Mouse (Mus musculus): ENCODE measurements around the gene Itgam. TPM values are rescaled to one million over a fixed set of nuclear protein-coding genes. Genes with fewer than 3 reads are reported as not detected.
A peak's percentile ranks its signal among the peaks of the same experiment; 100 is the strongest.
"Not testable (repeated sequence)": the region's sequence is repeated elsewhere in the genome, so short reads cannot be mapped to it uniquely, and the experiment has no call there.

Itgam gene
- polyA plus RNA-seq (2012; rRNA removed): 10.1 and 14.0 TPM in 2 replicates

DNA sequence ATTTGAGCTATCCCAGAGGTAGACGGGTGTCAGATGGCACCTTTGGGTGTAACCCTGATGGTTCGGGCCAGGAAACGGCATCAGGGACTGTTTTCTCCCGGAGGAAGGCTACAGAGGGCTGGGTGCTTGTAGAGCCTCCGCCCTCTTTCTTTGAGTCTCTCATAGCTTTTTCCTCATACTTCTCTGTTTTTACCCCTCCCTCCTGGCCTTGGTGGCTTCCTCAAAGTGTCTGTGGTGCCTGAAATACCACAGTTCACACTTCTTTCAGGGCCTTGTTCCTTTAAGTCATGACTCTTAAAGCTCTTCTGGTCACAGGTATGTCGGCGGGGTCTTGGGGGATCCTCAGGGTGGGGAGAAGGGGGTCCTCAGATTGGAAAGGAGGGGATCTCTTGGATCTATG is at the start of gene Itgam, which contains the start of gene Gm49368:
Gene Itgam (plus strand): TSS at position 185 of the 400 bp plus-strand sequence.
Gene Gm49368 (plus strand): TSS at position 228 of the 400 bp plus-strand sequence.
- WGBS: 45% methylated on average over 7 of the region's 7 CpGs
- DNase-seq (ENCODE audit: low read depth, low spot score): no peak

DNA sequence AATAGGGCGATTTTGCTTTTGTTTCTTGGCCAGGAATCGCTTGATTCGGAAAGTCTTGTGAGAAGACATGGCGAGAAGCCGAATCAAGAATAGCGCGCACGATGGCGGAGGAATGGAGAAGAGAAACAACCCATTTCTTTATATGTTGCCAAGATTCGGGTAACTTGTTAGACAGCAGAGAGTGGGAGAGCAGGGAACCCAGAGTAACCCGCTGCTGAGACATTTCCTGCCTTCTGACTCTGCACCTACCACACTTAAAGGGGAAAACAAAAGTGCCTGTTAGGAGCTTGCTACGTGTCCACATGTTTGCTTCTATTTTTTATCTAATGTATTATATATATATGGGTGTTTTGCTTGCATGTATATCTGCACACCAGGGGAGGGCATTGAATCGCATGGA is 49.3 kb upstream of the Itgam start:
- DNase-seq (ENCODE audit: low read depth, low spot score): no peak
- 87% methylated on average over 13 of the region's 13 CpGs for WGBS

DNA sequence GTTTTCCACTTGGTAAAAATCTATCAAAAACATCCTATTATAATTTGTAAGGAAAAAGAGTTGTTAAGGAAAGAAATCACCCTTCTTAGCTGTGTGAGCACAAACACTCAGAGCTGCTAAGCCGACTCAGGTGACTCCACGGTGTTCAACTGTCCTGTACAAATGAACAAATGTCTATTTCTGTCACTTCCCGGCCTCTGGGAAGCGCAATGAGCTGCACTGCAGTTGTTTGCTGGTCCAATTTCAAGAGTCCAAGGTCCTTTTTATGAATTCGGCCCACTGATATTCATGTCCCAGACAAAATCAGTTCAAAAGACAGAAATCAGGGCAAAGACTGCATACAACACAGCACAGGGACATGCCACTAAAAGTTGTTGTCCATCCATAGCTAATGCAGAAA is 46.3 kb upstream of the Itgam start:
- not testable (repeated sequence) for DNase-seq (ENCODE audit: low read depth, low spot score)
- WGBS: 23% methylated on average over 5 of the region's 5 CpGs

- DNase-seq (ENCODE audit: low read depth, low spot score): no peak
- 34% methylated on average over 6 of the region's 6 CpGs for WGBS
Observed at GRCm38 (mm10) chr7:128016650-128017049, 45.8 kb upstream of the Itgam start.

- DNase-seq (ENCODE audit: low read depth, low spot score): no peak
- whole genome bisulfite sequencing: 93% methylated on average over 3 of the region's 3 CpGs
Observed at GRCm38 (mm10) chr7:128018275-128018674, 44.2 kb upstream of the Itgam start.

DNA sequence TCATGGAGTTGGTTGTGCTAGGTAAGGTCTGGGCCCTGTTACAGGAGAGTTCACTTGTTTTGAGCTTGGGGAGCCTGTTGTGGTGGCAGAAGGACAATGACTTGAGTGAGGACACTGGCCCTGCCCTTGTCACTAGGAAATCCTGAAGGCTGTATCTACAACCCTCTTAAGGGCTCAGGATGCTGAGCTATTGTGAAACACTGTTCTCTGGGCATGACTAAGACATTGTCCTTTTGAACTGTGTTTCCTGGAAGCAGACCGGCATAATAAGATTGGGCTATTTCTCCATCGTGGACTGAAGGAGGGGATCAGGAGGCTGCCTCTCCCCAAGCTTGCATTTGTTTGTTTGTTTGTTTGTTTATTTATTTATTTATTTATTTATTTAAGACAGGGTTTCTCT is 43.3 kb upstream of the Itgam start:
- DNase-seq (ENCODE audit: low read depth, low spot score): no peak
- 27% methylated on average over 2 of the region's 2 CpGs for WGBS

DNA sequence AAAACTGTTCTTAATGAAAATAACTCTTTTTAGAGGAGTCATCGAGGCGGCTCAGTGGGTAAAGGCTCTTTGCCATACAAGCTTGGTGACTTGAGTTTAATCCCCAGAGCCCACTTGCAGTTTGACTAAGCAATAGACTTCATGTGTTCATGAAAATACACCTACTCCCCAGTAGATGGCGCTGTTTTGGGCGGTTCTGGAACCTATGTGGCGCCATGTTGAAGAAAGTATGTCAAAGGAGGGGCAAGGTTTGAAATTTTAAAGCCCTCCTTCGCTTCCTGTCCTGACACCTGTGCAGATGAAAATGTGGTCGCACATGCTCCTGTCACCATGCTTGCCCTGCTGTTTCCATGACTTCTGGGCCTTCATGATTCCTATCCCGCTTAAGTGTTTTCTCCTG is 39.5 kb upstream of the Itgam start:
- DNase-seq (ENCODE audit: low read depth, low spot score): no peak
- whole genome bisulfite sequencing: 71% methylated on average over 8 of the region's 8 CpGs

GRCm38 (mm10) chr7:128023565-128023964 is 38.9 kb upstream of the Itgam start:
- WGBS: 92% methylated on average over 4 of the region's 4 CpGs
- DNase-seq (ENCODE audit: low read depth, low spot score): no peak

GRCm38 (mm10) chr7:128024364-128024763 is 38.1 kb upstream of the Itgam start:
- DNase-seq (ENCODE audit: low read depth, low spot score): no peak
- WGBS: 87% methylated on average over 9 of the region's 9 CpGs

DNA sequence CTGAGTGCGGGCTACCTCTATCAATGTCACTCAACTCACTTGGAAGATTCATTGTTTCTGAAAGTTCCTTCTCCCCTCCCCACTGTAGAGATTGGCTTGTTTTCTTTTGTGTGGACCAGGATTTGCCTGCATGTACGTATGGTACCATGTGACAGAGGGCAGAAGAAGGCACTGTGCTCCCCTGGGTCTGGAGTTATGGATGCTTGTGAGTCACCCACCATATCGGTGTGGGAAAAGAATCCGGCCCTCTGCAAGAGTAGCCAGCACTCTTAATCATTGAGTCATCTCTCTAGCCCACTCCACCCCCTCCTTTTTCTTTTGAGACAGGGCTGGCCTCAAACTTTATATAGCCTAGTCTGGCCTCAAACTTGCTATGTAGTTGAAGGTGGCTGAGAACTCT is 37.5 kb upstream of the Itgam start:
- whole genome bisulfite sequencing: 82% methylated on average over 4 of the region's 4 CpGs
- no peak for DNase-seq (ENCODE audit: low read depth, low spot score)

- no peak for DNase-seq (ENCODE audit: low read depth, low spot score)
- 69% methylated on average over 4 of the region's 4 CpGs for WGBS
Observed at GRCm38 (mm10) chr7:128025381-128025780, 37.1 kb upstream of the Itgam start.

DNA sequence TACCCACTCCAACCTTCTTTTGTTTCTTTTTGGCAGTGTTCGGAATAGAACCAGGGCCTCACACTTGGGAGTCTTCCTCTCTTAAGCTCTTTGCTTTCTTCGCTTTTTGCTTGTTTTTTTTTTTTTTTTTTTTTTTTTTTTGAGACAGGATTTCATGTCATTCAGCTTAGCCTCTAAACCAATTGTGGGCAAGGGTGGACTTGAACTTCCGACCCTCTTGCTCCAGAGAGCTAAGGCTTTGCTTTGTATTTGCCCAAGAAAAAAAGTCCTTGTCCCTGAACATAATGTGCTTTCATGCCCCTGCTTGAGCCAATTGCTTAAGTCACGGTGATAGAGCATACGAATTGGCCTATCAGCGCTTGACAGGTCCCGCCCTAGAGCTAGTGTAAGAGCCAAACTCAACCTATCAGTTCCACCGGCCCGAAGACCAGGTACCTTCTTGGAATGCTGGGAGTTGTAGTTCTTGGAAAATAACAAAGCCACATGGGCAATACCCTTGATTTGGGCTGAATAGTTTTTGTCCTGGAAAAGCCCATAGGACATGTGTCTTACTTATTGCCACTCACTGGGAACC is 30.9 kb upstream of the Itgam start:
- 31% methylated on average over 9 of the region's 9 CpGs for WGBS
- peak; percentile 85 for DNase-seq (ENCODE audit: low read depth, low spot score)

DNA sequence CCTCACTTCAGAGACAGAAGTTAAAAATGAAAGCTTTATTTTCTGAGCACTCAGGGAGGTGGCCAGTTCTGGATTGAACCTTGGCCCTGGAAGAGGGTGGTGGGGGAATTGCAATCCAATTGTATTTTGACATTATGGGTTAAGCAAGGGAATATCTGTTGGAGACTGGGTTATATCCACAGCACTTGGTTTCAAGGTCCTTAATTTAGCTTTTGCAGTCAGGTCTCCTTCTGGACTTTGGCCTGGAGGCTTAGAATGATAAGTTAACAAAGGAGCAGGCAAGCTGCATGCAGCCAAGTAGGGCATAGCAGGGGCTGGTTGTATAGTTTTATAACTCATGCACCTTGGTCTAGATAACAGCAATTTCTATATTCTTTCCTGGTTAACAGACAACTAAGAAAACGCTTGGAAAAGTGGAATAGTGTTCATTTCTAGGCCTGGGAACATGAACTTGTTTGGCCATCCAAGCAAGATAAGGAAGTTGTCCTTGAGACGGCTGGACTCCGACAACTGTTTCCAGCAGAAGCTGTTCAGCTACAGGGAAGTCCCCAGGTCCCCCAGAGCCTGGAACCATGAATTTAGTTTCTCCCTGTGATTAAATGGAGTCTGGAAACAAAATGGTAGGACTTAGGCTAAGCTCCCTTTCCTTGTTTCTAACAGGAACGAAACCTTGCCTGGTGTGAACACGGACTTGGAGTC is 30.0 kb upstream of the Itgam start:
- WGBS: 28% methylated on average over 5 of the region's 5 CpGs
- peak; percentile 84 for DNase-seq (ENCODE audit: low read depth, low spot score)

- WGBS: 31% methylated on average over 3 of the region's 3 CpGs
- no peak for DNase-seq (ENCODE audit: low read depth, low spot score)
Observed at GRCm38 (mm10) chr7:128032989-128033293, 29.5 kb upstream of the Itgam start.

GRCm38 (mm10) chr7:128033616-128034015 is 28.8 kb upstream of the Itgam start:
- DNase-seq (ENCODE audit: low read depth, low spot score): no peak

GRCm38 (mm10) chr7:128042161-128042820 is 20.1 kb upstream of the Itgam start:
- 75% methylated on average over 15 of the region's 15 CpGs for whole genome bisulfite sequencing
- not testable (repeated sequence) for DNase-seq (ENCODE audit: low read depth, low spot score)

More at GRCm38 (mm10) chr7:128033616-128034015, 28.8 kb upstream of the Itgam start:
- 55% methylated on average over 4 of the region's 4 CpGs for WGBS

DNA sequence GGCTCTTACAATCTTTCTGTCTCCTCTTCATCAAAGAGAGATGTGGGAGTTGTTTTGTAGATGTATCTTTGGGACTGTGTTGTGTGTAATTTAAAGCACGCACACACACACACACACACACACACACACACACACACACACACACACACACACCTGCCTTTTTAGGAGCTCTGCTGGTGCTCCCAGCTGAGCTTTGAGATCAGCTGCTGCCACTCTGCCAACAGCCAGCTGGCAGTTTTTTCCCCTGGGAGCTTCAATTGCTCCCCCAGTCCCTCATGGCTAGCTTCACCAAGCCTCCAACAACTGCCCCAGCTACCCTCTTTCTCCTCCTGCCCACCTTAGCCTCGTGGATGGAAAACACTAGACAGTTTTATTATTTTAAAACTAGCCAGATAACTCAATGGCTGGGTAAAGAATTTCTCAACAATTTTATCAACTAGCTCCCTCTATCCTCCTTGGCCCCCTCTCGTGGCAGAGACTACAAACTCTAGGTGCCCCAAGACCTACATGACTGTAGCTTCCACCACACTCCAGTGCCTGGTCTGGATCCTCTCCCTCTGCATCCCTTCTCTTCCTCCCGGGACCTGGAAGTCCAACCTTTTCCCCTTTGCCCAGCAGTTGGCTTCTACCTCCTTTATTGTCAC is 18.2 kb upstream of the Itgam start:
- no peak for DNase-seq (ENCODE audit: low read depth, low spot score)
- WGBS: 45% methylated on average over 4 of the region's 4 CpGs

DNA sequence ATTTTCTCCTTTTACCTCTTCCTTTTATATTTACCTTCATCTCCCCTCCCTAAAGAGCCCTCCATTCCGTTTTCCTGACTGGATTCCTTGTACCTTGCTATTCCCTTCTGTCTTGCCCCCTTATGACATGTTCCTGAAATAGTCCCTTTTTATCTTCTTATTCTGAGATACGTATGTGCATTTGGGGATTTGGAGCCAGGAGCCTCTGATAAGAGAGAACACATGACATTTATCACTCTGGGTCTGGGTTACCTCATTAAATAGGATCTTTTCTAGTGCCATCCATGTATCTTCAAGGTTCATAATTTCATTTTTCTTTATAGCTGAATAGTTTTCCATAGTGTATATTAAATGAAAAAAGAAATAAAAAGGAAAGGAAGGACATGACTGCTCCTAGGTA is 16.8 kb upstream of the Itgam start:
- WGBS: 80% methylated on average over 2 of the region's 2 CpGs
- DNase-seq (ENCODE audit: low read depth, low spot score): no peak

- DNase-seq (ENCODE audit: low read depth, low spot score): no peak
- 87% methylated on average over 4 of the region's 4 CpGs for WGBS
Observed at GRCm38 (mm10) chr7:128048819-128049218, 13.6 kb upstream of the Itgam start.

GRCm38 (mm10) chr7:128049254-128049653 is 13.2 kb upstream of the Itgam start:
- no peak for DNase-seq (ENCODE audit: low read depth, low spot score)
- WGBS: 70% methylated on average over 2 of the region's 2 CpGs

- DNase-seq (ENCODE audit: low read depth, low spot score): no peak
- 59% methylated on average over 4 of the region's 4 CpGs for WGBS
Observed at GRCm38 (mm10) chr7:128050739-128051138, 11.7 kb upstream of the Itgam start.

Data from large intestine, adult 2 months (tissue).